Mouse (Mus musculus) embryo, embryonic 11.5 days (tissue): ENCODE measurements around the gene Sqor.

Experiments
- DNase-seq: peaks from one replicate; pipeline ENCODE4 v3.0.0-alpha.2; 2012; ENCODE audit warnings: low read depth, low spot score

Gene Sqor

DNA sequence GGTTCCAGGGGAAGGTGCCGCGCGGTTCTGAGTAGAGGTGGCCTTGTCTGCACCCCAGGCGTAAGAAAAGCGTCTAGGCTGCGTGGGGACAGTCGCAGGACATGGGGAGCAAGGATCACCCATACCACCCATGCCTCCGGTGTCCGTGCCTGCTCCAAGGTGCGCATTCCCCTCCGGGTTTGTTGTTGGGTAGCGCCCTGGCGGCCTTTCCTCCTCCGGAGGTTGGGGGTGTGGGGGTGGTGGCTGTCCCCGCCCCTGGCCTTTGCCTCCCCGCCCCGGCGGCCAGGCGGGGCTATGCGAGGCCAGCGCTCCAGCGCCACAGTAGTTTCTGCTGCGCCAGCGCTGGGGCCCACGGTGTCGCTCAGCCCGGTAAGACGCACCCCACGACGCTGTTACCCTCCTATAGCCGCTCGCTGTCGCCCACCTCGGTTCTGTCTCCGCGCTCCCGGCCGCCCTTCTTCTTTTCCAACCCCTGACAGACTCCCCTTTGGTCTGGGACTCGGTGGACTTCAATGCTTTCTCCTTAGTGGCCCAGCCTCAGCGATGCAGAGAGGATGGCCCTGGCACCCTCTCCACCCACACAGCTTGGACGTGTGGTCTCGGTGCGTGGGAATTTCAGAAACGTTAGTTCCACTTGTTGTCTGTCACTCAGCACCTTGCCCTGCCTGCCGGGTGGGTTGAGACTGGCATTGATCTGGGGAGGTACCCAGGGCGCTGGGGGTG is at the start of gene Sqor:
Sqor (plus strand) TSS at position 167 of the 723 bp plus-strand sequence.
- DNase-seq = no peak

DNA sequence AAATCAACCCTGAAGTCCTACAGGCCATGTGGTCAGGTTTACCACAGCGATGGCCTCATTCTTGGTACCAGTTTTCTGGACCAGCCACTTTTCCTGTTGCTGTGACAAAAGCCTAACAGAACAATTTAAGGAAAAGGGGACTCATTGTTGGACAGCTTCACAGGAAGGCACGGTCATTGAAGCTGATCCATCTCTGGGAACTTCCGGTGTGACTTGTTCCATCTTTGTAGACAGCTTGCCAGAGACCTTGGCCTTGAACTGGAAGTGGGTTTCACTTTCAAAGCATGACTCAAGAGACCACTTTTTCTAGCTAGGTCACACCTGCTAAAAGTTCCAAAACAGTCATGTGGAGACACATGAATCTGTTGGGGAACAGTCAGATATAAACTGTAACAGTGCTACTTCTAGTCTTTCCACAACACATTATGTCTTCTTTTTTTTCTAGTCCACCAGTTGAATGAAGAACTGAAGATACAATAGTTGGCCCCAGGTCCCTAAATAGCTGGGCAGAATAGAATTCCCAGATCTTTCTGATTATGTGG is 48.7 kb upstream of the Sqor start:
- DNase-seq = no peak

DNA sequence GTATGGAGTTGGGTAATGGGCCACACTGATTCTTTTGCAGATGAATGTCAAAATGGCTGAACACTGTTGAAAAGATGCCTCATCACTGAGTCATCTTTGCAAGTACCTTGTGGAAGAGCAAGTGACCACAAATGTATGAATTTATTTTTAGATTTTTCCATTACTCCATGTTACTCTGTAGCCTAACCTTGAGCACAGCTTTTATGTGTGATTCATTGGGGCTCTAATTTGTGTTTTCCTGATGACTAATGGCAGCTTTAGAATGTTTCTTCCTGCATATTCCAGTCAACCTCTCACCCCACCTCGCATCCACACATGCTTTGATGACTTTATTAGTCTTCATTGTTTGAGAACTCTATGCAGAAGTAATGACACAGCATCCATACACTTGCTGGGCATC is 45.8 kb upstream of the Sqor start:
- no peak for DNase-seq

DNA sequence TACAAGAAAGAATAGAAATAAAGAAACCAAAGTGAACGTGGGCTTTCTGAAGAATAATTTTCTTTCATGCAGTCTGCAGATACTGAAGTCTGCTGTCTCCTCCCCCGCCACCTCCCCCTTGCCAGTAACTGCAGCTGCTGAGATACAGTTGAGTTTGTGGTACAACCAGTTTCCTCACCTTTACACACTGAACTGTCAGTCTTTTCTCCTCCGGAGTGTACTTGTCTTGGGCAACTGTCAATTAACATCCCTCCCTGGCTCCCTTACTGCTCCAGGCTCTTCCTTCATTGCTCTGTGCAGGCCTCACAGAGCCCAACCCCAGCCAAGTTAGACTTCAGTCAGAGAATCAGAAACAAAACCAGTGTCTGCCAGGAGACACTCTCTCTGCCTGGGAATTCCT is 44.5 kb upstream of the Sqor start:
- DNase-seq = no peak

DNA sequence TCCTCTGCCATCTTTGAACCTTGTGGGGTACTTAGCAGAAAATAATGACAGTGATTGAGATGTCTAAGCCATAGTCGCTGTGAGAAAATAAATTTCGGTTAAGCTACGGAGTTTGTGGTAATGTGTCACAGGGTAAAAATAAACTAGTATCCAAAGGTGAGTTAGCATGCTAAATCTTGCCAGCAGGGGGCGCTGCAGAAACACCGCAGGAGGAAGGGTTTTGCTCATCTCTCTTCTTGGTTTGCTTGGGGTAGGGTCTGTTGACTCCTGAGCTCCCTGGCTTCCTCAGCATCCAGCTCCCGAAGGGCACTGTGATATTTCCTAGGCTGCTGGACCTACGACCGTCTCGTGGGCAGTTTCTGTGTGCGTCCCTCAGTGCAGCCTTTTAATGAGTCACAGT is 39.4 kb upstream of the Sqor start:
- no peak for DNase-seq

DNA sequence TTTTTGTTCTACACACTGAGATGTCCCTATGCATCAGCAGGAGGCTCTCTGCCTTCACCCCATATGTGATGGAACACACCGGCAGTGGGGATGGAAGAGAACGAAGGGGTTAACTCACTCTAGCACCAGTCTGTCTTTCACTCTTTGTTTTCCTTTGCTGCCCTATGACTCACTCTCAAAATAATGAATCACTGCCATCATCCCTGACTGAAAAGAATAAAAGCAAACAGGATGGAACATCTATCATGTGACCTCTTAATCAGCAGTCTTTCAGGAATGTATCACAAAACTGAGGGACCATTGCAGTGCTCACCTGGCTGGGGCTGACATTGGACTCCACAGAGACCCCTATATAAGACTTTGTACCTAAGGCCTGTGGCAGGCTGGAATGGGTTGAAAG is 33.6 kb upstream of the Sqor start:
- DNase-seq = no peak

DNA sequence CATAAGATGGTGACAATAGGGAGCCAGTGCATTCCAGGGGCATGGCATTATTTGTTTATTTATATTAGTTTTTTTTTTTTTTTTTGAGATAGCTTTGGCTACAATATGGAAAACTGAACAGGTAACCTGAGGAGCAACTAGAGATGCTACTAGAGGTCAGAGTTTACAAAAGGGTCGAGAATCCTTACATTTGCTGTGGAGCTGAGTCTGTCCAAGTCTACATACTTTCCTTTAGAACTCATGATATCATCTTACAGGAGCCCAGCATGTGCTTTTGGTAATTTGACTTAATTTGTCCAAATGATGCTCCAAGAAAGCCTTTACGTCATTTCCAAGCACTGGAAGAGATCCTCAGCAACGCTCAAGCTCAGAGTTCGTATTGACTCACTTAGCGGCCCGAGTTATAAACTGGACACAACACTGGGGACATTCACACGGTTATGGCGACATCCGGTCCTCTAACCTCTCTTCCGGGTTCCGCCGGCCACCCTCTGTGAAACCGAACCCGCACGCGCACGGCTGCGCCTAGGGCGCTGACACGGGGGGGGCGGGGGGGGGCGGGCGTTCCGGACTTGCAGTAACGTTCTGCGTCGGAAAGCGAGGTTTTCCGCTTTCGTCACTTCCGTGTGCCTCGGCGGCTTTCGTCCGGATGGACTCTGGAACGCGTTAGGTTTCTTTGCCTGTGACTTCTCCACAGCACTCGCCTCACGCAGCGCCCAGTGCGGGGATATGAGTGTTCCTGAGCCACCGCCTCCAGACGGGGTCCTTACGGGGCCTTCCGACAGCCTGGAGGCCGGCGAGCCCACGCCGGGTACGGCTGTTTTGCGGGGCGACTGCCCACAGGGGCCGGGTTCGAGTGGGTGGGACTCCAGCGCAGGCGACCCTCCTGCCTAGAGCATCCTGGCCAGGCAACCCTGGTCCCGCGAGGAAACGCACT is 26.9 kb upstream of the Sqor start, which contains the start of gene Bloc1s6:
Bloc1s6 (plus strand) TSS at position 610 of the 937 bp plus-strand sequence.
- peak; percentile 90 for DNase-seq

DNA sequence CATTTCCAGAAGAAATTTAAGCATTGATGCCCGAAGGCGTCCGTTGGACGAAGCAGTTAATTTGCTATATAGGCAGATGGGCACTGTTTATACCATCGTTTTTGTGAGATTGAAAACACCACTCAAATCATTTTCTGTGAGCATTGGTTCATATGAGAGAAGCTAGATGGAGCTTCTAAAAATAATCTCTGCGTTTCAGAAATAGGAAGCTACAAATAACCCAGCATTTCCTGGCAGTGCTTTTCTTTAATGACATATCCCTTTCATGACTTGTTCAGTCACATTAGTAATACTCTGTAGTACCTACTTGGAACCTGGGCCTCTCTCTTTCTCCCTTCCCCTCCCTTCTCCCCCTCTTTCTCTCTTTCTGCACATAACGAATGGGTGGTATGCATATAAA is 26.0 kb upstream of the Sqor start:
- no peak for DNase-seq

DNA sequence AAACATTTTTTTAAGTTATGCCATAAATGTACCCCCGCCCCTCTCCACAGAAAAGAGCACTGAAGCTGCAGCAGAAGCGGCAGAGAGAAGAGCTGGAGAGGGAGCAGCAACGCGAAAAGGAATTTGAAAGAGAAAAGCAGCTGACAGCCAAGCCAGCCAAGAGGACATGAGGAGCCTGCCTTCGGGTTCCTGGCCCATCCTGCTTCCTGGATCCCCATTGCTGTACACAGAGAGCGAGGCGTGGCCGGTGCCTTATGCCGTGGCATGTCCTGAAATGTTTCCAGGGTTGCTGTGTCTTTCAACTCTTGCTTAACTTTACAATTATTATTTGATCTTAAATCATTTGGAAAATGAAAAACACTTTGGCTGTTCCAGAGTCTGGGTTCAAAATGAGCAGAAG is 18.6 kb upstream of the Sqor start:
- DNase-seq = no peak

DNA sequence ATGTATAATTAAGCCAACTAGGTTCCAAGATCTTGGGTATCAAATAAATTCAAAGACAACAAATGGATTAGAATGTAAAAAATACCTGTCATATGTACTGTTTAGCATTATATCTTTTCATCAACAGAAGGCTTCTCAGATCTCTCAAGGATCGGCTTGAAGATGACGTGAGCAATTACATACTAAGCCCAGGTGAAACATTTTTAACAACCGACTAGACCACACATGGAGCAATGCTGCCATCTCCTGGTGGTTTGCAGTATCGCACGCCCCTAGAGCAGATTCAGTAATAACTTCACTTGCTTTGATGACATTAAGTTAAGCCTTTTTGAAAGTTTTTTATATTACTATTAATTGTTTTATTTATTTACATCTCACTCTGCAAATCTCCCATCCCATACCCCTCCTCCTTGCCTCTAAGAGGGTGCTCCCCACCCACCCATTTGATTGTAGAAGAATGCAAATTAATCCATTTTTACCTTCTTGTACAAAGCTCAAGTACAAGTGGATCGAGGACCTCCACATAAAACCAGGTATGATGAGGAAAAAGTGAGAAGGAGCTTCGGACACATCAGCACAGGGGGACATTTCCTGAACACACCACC is 11.2 kb upstream of the Sqor start:
- peak; percentile 17 for DNase-seq

DNA sequence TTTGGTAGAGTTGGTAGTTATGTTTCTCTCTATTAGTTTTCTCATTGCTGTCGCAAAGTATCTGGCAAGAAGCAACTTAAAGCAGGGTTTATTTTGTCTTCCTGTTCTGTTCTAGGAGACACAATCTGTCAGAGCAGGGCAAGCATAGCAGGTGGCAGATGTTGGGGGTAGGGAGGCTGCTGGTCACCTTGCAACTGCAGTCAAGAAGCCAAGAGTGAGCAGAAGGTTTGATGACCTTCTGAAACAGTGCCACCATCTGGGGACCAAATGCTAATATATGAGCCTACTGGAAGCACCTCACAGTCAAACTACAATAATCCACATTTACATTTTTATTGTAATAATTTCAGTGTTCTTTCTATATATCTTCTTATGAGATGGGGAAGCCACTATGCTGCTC is 5.2 kb upstream of the Sqor start:
- DNase-seq = no peak

DNA sequence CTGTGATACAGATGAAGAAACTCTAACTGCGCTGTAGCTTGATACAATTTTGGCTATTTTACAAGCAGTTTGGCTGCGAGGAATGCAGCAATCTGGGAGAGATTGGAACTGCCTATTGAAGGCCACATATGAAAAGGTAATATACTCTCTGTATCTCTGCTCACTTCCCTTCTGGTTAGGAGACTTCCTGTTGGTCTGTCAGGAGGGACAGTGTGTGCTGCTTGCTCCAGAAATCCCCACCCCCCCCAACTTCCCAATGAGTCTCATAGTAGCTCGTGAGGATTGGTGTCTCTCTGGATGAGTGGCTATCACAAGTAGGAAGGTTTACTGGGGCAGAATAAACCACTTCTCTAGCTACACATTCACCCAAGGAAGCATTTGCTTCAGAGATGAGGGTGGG is 2.0 kb upstream of the Sqor start:
- DNase-seq = no peak

DNA sequence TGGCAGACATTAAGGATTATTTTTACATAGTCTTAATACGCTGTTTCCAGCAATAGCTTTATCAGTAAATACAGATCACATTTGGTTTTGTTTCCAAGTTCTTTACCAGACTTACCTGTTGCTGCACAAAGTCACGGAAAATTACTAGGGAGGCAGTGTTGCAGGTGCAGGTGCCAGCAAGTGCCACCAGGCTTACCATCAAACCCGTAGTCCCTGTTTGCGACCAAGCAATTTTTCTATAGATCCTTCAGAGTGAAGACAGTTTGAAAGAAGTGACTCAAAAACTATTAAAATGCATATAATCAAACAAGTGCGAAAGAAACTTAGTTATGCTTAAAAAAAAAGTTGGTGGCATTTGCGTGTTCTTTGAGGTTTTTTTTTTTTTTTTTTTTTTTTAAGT is 511 bp upstream of the Sqor start:
- DNase-seq = no peak

DNA sequence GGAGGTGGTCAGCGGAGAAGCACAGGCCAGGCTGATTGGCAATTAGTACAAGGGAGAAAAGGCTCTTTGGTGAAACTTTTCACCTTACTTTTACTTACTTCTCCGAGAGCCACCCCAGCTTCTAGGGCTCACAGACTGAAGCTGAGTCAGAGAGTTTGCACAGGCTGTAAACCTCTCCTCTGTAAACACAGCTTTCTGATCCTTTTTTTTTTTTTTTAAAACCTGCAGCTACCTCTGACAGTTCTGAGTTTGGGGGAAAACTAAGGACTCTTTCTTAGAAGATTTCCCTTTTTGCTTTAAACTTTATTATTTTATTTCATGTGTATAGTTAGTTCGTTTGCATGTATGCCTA is 733 bp downstream of the Sqor start:
- no peak for DNase-seq

DNA sequence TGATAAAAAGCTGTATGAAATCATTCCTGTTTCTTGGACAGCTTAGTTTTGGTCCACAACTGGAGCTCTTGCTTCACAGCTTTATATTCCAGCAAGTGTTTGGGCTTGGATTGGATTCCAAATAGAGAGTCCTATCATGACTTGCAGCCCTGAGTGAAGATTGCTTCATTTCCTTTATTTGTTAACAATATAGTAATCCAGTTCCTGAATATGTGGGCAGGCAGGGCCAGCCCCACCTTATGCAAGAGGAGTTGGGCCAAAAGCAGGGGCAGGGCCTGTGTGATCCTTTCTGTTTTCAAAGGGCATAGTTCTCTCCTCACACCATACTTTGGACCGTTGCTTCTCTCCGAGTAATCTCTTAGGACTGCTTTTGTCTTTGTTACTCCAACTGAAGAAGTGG is 6.0 kb downstream of the Sqor start:
- no peak for DNase-seq

DNA sequence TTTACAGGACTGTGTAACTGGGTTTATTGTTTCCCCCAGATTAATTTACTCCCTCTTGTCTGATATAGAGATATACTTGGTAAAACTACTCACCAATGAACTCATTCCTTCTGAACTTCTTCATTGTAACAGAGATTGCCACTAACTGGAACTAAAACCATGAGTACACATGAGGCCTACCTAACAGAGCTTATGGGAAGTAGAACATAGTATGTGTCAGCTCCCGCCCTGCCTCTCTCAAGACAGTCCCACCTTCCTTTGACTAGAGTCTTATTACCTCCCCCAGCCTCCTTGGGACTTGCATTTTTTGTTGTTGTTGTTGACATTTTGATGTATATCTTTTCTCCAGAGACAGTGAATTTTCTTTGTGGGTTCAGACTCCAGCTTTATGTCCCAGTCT is 7.9 kb downstream of the Sqor start:
- DNase-seq = no peak

DNA sequence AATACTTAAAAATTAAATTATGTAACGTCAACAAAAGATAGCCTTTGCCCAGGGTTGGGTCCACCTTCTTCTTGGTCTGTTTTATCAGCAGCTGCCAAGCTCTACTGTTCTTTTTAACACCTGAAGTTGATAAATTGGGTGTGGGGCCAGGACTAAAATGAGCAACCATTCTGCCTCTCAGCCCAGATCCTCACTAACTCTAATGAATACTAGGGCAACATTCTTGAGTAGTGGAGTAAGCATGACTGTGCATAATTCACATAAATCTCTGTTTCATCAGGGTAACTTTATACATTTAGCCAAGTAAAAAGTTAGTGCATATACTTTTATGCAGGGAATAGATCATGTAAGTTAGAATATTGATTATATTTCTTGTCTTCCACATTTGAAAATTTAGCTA is 10.5 kb downstream of the Sqor start:
- no peak for DNase-seq

DNA sequence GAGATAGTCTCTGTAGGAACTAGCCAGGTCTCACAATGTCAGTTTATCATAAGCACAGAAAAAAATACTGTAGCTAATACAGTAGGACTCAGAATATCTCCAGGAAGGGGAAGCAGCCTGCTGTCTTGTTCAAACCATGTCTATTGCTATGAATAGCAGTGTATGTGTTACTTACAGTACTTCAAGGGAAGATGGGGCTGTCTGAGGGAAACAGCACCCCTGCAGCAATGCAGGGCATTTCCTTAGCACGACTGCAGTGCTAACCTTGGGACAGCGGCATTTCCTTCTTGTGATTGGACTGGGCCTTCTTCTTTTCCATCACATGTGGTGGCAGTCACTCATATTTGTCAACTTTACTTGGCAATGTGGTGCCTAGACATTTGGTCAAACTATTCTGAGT is 11.8 kb downstream of the Sqor start:
- DNase-seq = no peak

DNA sequence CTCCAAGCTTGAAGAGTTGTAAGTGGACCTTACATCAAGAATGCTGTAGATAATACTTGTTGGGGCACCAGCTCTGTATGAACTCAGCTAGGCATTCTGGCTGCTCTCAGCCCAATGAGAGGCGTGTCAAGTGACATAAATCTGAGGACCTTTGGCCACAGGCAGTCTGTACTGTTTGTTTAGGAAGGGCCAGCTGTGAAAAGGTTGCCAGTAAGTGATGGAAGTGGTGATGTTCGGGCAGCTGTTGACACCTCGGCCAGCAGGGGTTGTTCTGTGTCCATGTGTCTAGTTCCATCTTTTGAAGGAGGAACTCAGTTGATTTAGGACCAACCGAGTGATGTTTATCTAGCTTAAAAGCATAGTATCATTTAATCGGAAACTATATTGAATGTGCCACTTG is 14.9 kb downstream of the Sqor start:
- no peak for DNase-seq

DNA sequence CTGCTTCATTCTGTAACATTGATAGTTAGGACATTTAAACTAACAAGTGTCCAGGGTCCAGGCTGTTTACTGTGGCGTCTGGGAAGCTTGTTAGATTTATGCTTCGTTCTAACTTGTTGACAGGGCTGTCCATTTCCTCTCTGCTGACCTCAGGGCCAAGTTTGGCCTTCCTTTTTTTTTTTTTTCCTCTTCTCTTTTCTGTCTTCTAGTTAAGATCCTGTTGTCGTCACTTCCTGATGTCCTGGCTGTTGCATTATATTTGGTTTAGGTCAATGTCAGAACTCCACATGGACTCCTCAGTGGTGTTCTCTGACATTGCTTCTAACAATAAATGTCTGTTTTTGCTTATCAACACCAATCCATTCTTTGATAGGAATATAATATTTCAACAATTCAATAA is 15.4 kb downstream of the Sqor start:
- DNase-seq = no peak

DNA sequence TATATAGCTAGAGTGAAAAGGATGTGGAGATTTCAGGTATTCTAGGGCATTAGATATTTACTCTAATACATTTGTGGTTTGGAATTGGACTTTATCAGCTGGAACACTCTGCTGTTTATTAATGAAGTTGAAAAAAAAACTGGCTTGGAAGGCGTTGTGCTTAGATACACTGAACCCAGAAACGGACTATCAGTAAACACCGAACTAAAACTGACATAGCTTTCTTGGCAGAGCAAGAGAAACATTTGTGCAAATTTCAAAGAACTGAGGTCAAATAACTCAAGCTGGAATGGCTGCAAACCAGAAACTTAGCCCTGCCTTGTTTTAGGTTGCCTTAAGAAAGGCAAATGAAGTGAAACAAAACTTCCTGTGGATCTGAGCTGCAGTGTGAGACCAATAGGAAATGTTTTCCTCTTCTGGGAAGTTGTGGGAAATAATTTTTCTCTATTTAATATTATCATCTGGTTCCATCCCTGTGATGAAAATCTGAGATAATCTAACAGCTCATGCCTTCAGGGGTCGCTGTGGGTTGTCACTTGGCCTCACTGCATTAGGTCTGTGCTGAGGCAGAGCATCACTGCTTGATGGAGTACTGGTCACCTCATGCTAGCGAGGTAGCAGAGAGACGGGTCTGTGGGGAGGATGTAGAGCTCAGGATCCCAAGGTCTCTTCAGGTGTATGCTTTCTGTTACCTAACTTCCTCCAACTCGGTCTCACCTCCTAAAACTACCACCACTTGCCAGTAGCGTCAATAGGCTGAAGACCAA is 16.7 kb downstream of the Sqor start:
- DNase-seq = no peak

DNA sequence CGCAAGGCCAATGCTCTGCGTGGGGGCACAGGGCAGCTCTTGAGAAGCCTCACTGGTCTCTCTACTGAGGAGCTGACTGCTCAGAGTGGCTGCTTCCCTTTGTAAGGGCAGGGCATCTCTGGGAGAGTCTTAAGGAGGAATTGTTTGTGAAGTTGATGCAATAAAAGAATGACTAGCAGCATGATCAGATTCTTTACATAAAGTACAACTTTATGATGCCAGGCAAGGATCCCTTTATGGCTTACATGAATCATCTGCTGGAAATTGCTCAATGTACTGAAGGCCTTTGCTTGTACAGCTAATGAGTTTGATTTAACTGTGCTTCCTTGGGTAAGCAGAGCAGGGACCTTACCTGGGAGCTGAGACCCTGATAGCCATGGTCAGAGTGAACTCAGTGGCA is 18.7 kb downstream of the Sqor start:
- no peak for DNase-seq
